In the genomic region with DNA sequence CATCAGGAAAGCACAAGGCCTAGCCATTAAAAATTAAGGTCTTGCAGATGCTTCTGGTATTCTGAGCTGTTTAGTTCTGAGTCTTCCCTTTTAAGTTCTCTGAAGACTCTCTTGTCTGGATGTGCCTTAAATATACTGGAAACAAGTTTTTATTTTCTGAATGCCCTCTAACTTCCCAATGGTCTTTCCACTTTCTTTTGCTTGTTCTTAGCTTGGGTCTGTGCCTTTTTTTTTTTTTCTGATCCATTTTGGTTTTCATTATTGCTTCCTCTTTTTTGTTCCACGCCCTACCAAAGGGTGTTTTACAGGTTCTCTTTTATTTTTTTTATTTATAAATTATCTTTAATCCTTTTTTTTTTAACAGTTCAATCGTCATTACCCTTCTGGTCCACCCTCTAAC, we compare ENCODE assay signal across 34 mouse cellular contexts. TPM values are rescaled to one million over a fixed set of nuclear protein-coding genes. Genes with fewer than 3 reads are reported as not detected.
DNase-seq lines count a peak whose midpoint lies in the region; ATAC-seq and TF ChIP-seq lines count a peak whose summit lies in the region.
"Had no signal": no experiment of that assay in that cellular context is flagged by ENCODE, and none has a peak within 500 bp of the region (broad histone marks: within the 10 kb centered on the region; RNA-seq: fewer than 3 reads in every experiment).

A gene (minus strand): TSS at position 101 of the 400 bp plus-strand sequence.

- WGBS in limb, embryonic 12.5 days = 56% methylated on average over 2 of the region's 2 CpGs
- 69% methylated on average over 2 of the region's 2 CpGs for WGBS in limb, embryonic 10.5 days
- WGBS in kidney, embryonic 14.5 days = 62% methylated on average over 2 of the region's 2 CpGs

- H3K9ac ChIP-seq in limb, embryonic 12.5 days (replicated peaks) = no peak within 1 kb of the TSS
- H3K9ac ChIP-seq in CH12.LX (ENCODE audit: insufficient read depth, low read depth) = no peak within 1 kb of the TSS
- H3K9ac ChIP-seq in MEL (ENCODE audit: control insufficient read depth, low read depth, low read length, poor library complexity, severe bottlenecking) = no peak within 1 kb of the TSS
- H3K9ac ChIP-seq in kidney, embryonic 14.5 days (ENCODE audit: low read depth, low read length) = no peak within 1 kb of the TSS
- H3K9ac ChIP-seq: embryonic facial prominence, embryonic 13.5 days; embryonic facial prominence, embryonic 15.5 days; forebrain, embryonic 12.5 days had no signal

- in situ Hi-C loops in CH12.LX (cut with MboI; ENCODE audit: low pct_ligation_motif_present, low pct_unique_long_range_greater_than_20kb, low sequenced_read_pairs) = no loop called here

- H3K4me3 ChIP-seq in limb, embryonic 12.5 days (replicated peaks) = no peak within 1 kb of the TSS
- H3K4me3 ChIP-seq in limb, embryonic 10.5 days = no peak within 1 kb of the TSS
- H3K4me3 ChIP-seq in CH12.LX (replicated peaks in 1 of 3; ENCODE audit: low read depth in 2 of 3, low read length in 2 of 3, poor library complexity in 1 of 3) = no peak within 1 kb of the TSS
- H3K4me3 ChIP-seq in MEL (ENCODE audit: control insufficient read depth in 1 of 2, insufficient read depth in 1 of 2, low read depth in 2 of 2, low read length in 2 of 2) = no peak within 1 kb of the TSS
- H3K4me3 ChIP-seq in kidney, embryonic 14.5 days (ENCODE audit: low read length) = no peak within 1 kb of the TSS
- H3K4me3 ChIP-seq: embryonic facial prominence, embryonic 13.5 days; embryonic facial prominence, embryonic 15.5 days; erythroblast, embryonic 14.5 days; forebrain, embryonic 10.5 days; forebrain, embryonic 12.5 days had no signal

- no peak for ATAC-seq in limb, embryonic 12.5 days (ENCODE audit: insufficient number of reproducible peaks, insufficient read depth, low FRiP score, low TSS enrichment, low read depth)
- ATAC-seq in kidney, embryonic 14.5 days (ENCODE audit: low FRiP score, low TSS enrichment) = no peak
- ATAC-seq: activated CD4-positive, CD25-positive, alpha-beta regulatory T cell, adult 4 months; CD4-positive, CD25-positive, alpha-beta regulatory T cell, adult 4 months; forebrain, embryonic 14.5 days; forebrain, embryonic 16.5 days; Patski had no signal

- no peak for DNase-seq in limb, embryonic 10.5 days (ENCODE audit: low spot score)
- DNase-seq in CH12.LX (ENCODE audit: extremely low read depth) (peak; percentile 2), MEL (ENCODE audit: low read depth, low spot score) (peak; percentile 24)
- DNase-seq in left cerebral cortex, postnatal 4 days = no peak
- no peak for DNase-seq in adrenal gland, adult (ENCODE audit: inconsistent age in 2 of 2, low spot score in 1 of 2)
- DNase-seq: adrenal gland, adult 2 months; adrenal gland, postnatal 10 days; adrenal gland, postnatal 25 days; B cell, adult 2 months; cerebellum, adult 11 months; cerebellum, adult 18-20 months; cerebellum, adult 8-10 months; cerebellum, adult 9-11 months; cerebellum, postnatal 14 days; cerebellum, postnatal 36 days; embryo, embryonic 11 days had no signal

- H3K36me3 ChIP-seq in limb, embryonic 12.5 days = no peaks in the 10 kb centered on the region
- H3K36me3 ChIP-seq in limb, embryonic 10.5 days = no peaks in the 10 kb centered on the region
- H3K36me3 ChIP-seq in CH12.LX (replicated peaks in 1 of 2; ENCODE audit: control insufficient read depth in 1 of 2, insufficient read depth in 1 of 2, low read length in 1 of 2) = no peaks in the 10 kb centered on the region
- H3K36me3 ChIP-seq in MEL (ENCODE audit: control insufficient read depth in 1 of 2, insufficient read depth in 2 of 2, low read length in 2 of 2) = no peaks in the 10 kb centered on the region
- H3K36me3 ChIP-seq in kidney, embryonic 14.5 days (ENCODE audit: control insufficient read depth, insufficient read depth, low read length) = no peaks in the 10 kb centered on the region
- H3K36me3 ChIP-seq: embryonic facial prominence, embryonic 13.5 days; embryonic facial prominence, embryonic 15.5 days; forebrain, embryonic 10.5 days; forebrain, embryonic 12.5 days; G1E had no signal

- no peaks in the 10 kb centered on the region for H3K27me3 ChIP-seq in limb, embryonic 12.5 days
- no peaks in the 10 kb centered on the region for H3K27me3 ChIP-seq in limb, embryonic 10.5 days (ENCODE audit: low read depth, poor library complexity, severe bottlenecking)
- H3K27me3 ChIP-seq in CH12.LX (replicated peaks) (no peaks in the 10 kb centered on the region), MEL (ENCODE audit: control insufficient read depth in 1 of 2, insufficient read depth in 2 of 2, low read length in 2 of 2) (no peaks in the 10 kb centered on the region)
- H3K27me3 ChIP-seq in kidney, embryonic 14.5 days (ENCODE audit: control insufficient read depth, insufficient read depth, low read length) = no peaks in the 10 kb centered on the region
- H3K27me3 ChIP-seq: embryonic facial prominence, embryonic 13.5 days; embryonic facial prominence, embryonic 15.5 days; forebrain, embryonic 12.5 days; Patski had no signal

- H3K4me2 ChIP-seq in limb, embryonic 12.5 days = no peak within 1 kb of the TSS
- H3K4me2 ChIP-seq in CH12.LX (ENCODE audit: insufficient read depth, low read depth, poor library complexity, severe bottlenecking) = no peak within 1 kb of the TSS
- no peak within 1 kb of the TSS for H3K4me2 ChIP-seq in kidney, embryonic 14.5 days (replicated peaks; ENCODE audit: low read depth, low read length)
- H3K4me2 ChIP-seq: embryonic facial prominence, embryonic 13.5 days; embryonic facial prominence, embryonic 15.5 days; forebrain, embryonic 12.5 days had no signal

- TF ChIP-seq POLR2A in CH12.LX (IDR thresholded peaks at IDR 0.05; ENCODE audit: low read depth, low read length) = no peak
- no peak for TF ChIP-seq POLR2A in MEL (IDR thresholded peaks at IDR 0.05; ENCODE audit: control insufficient read depth in 1 of 2, insufficient read depth in 1 of 2, low read depth in 1 of 2, low read length in 2 of 2, poor library complexity in 1 of 2)

- H3K27ac ChIP-seq in limb, embryonic 12.5 days = 0 out of 2 replicates have a peak within 1 kb of the TSS, but pooled peaks have one; percentile 35
- H3K27ac ChIP-seq in limb, embryonic 10.5 days = no peak within 1 kb of the TSS
- H3K27ac ChIP-seq in CH12.LX (ENCODE audit: insufficient read depth, low read depth) = no peak within 1 kb of the TSS; the same call in 1 of the 2 replicates
- no peak within 1 kb of the TSS for H3K27ac ChIP-seq in MEL (ENCODE audit: control insufficient read depth, low read depth, low read length)
- no peak within 1 kb of the TSS for H3K27ac ChIP-seq in kidney, embryonic 14.5 days (ENCODE audit: low read depth, low read length)
- H3K27ac ChIP-seq: embryonic facial prominence, embryonic 13.5 days; embryonic facial prominence, embryonic 15.5 days; forebrain, embryonic 10.5 days; forebrain, embryonic 12.5 days had no signal

- no peaks in the 10 kb centered on the region for H3K79me2 ChIP-seq in CH12.LX (replicated peaks; ENCODE audit: control insufficient read depth, extremely low read depth, insufficient read depth, poor library complexity, severe bottlenecking)
- no peaks in the 10 kb centered on the region for H3K79me2 ChIP-seq in MEL (ENCODE audit: control insufficient read depth, insufficient read depth, low read length, poor library complexity)

- intact Hi-C loops in left cerebral cortex, postnatal 4 days (cut with DNase I) = no loop called here

- TF ChIP-seq CTCF in CH12.LX (conservative IDR thresholded peaks at IDR 0.05 in 1 of 2, IDR thresholded peaks at IDR 0.05 in 1 of 2; ENCODE audit: low read depth in 2 of 2, low read length in 2 of 2) (no peak), MEL (IDR thresholded peaks at IDR 0.05 in 2 of 3, conservative IDR thresholded peaks at IDR 0.05 in 1 of 3; ENCODE audit: control insufficient read depth in 1 of 3, insufficient read depth in 1 of 3, low read depth in 2 of 3, low read length in 3 of 3, poor library complexity in 1 of 3, severe bottlenecking in 1 of 3) (no peak)

- H3K9me3 ChIP-seq in limb, embryonic 12.5 days = no peaks in the 10 kb centered on the region
- no peaks in the 10 kb centered on the region for H3K9me3 ChIP-seq in limb, embryonic 10.5 days (replicated peaks)
- H3K9me3 ChIP-seq in CH12.LX (replicated peaks; ENCODE audit: low read length) (peaks cover 14% of the 10 kb centered on the region), MEL (replicated peaks; ENCODE audit: insufficient read depth, low read length) (no peaks in the 10 kb centered on the region)
- no peaks in the 10 kb centered on the region for H3K9me3 ChIP-seq in kidney, embryonic 14.5 days (ENCODE audit: control insufficient read depth, low read length)
- H3K9me3 ChIP-seq: embryonic facial prominence, embryonic 13.5 days; embryonic facial prominence, embryonic 15.5 days; forebrain, embryonic 10.5 days; forebrain, embryonic 12.5 days; G1E had no signal

- dilution Hi-C loops in CH12.LX (cut with MboI; ENCODE audit: extremely low pct_ligation_motif_present, extremely low pct_unique_long_range_greater_than_20kb, low sequenced_read_pairs) = no loop called here

- H3K4me1 ChIP-seq in limb, embryonic 12.5 days (replicated peaks) = no peaks in the 10 kb centered on the region
- no peaks in the 10 kb centered on the region for H3K4me1 ChIP-seq in limb, embryonic 10.5 days
- H3K4me1 ChIP-seq in CH12.LX (ENCODE audit: control insufficient read depth in 1 of 2, insufficient read depth in 2 of 2) (no peaks in the 10 kb centered on the region), MEL (ENCODE audit: control insufficient read depth in 1 of 2, insufficient read depth in 2 of 2, low read length in 2 of 2) (no peaks in the 10 kb centered on the region)
- no peaks in the 10 kb centered on the region for H3K4me1 ChIP-seq in kidney, embryonic 14.5 days (ENCODE audit: control insufficient read depth, insufficient read depth, low read length)
- H3K4me1 ChIP-seq: embryonic facial prominence, embryonic 13.5 days; embryonic facial prominence, embryonic 15.5 days; forebrain, embryonic 10.5 days; forebrain, embryonic 12.5 days had no signal

- TF ChIP-seq EP300 in CH12.LX (IDR thresholded peaks at IDR 0.05; ENCODE audit: low read length) = no peak
- TF ChIP-seq EP300 in MEL (IDR thresholded peaks at IDR 0.05; ENCODE audit: low read depth in 1 of 2, low read length in 2 of 2) = no peak

- TF ChIP-seq RAD21 in CH12.LX (IDR thresholded peaks at IDR 0.05; ENCODE audit: low read depth, low read length) = no peak
- TF ChIP-seq RAD21 in MEL (IDR thresholded peaks at IDR 0.05; ENCODE audit: low read depth, low read length) = no peak

TF ChIP-seq in MEL, 35 proteins besides CTCF, POLR2A, EP300 and RAD21 (continues in another document):
- TF ChIP-seq E2F4 (IDR thresholded peaks at IDR 0.05; ENCODE audit: borderline replicate concordance, low read depth, low read length) = no peak

RNA-seq across cellular contexts. Expression of the gene that starts here (rescaled TPM):
- not detected in 2 replicates for polyA plus RNA-seq in limb, embryonic 12.5 days (2016; fragmentation: Nextera tagmentation; extraction: Ambion mirVana)
- 0.24 TPM in 1 of 2 replicates, not detected in the other for polyA plus RNA-seq in limb, embryonic 10.5 days (2016; fragmentation: Nextera tagmentation; extraction: Ambion mirVana)
- total RNA-seq in CH12.LX (2012; rRNA removed) (not detected in 2 replicates), CH12.LX (2014; rRNA removed) (not detected in 2 replicates), MEL (2012; rRNA removed) (not detected in 2 replicates)
- polyA plus RNA-seq in CH12.LX (2012; ENCODE audit: insufficient read length, low read depth) (not detected in 2 replicates), MEL (2012; ENCODE audit: insufficient read depth in 1 of 2, insufficient read length in 2 of 2, low read depth in 1 of 2, low replicate concordance in 2 of 2, missing spikeins in 1 of 2) (not detected)
- total RNA-seq in left cerebral cortex, postnatal 4 days (2021) = not detected
- not detected in 2 replicates for polyA plus RNA-seq in kidney, embryonic 14.5 days (2014; fragmentation: Nextera tagmentation; extraction: Ambion mirVana)
- total RNA-seq: adrenal gland, adult 2 months; adrenal gland, postnatal 10 days; adrenal gland, postnatal 25 days; adrenal gland, postnatal 4 days; common myeloid progenitor, adult 5-6 weeks; G1E had no signal
- polyA plus RNA-seq: activated CD4-positive, CD25-positive, alpha-beta regulatory T cell, adult 4 months; adrenal gland, adult 2 months; brain, embryonic 14.5 days; embryonic facial prominence, embryonic 11.5 days; embryonic facial prominence, embryonic 13.5 days; embryonic facial prominence, embryonic 15.5 days; erythroblast, embryonic 14.5 days; forebrain, embryonic 10.5 days; forebrain, embryonic 12.5 days; forebrain, embryonic 14.5 days; forebrain, embryonic 16.5 days; frontal cortex, adult 2 months; G1E; Patski had no signal

Comparison
In these comparisons a context has a peak if more than half of its experiments do, and no peak if none do; other contexts are left out.
1. Peak in DNase-seq in CH12.LX; RNA of the gene not detected or under 1 TPM.
2. Peak in DNase-seq in MEL; RNA of the gene not detected or under 1 TPM.